Mouse (Mus musculus) thymus, postnatal 10 days (tissue): ENCODE results near the gene Pglyrp2.

Experiments used
- DNase-seq, 2 experiments: peaks; one replicate each; pipeline ENCODE4 v3.0.0; 2021; ENCODE audit warnings: low spot score in 2 of 2

Pglyrp2 gene

GRCm38 (mm10) chr17:32402011-32402778, 21.8 kb downstream of the Pglyrp2 start:
- DNase-seq, result no peak

GRCm38 (mm10) chr17:32396266-32396665, 27.7 kb downstream of the Pglyrp2 start:
- no peak for DNase-seq

- DNase-seq, result no peak
Measured at GRCm38 (mm10) chr17:32393944-32394343, 30.0 kb downstream of the Pglyrp2 start.

- DNase-seq, result peak; percentile 89
Measured at GRCm38 (mm10) chr17:32389101-32389659, 34.8 kb downstream of the Pglyrp2 start, which contains the start of gene Wiz. Wiz (minus strand) TSS chr17:32389439.

GRCm38 (mm10) chr17:32388370-32389100, 35.4 kb downstream of the Pglyrp2 start:
- DNase-seq, result peak; percentile 75 to 78

GRCm38 (mm10) chr17:32387986-32388369, 36.0 kb downstream of the Pglyrp2 start:
- no peak for DNase-seq

GRCm38 (mm10) chr17:32386659-32387432, 37.1 kb downstream of the Pglyrp2 start:
- DNase-seq, result peak; percentile 49 to 77

GRCm38 (mm10) chr17:32383661-32384060, 40.3 kb downstream of the Pglyrp2 start:
- no peak for DNase-seq

- DNase-seq, result no peak
Measured at GRCm38 (mm10) chr17:32382576-32382975, 41.4 kb downstream of the Pglyrp2 start.

- DNase-seq, result no peak
Measured at GRCm38 (mm10) chr17:32378786-32379185, 45.2 kb downstream of the Pglyrp2 start.

GRCm38 (mm10) chr17:32377137-32377536, 46.8 kb downstream of the Pglyrp2 start:
- no peak for DNase-seq

- DNase-seq, result no peak
Measured at GRCm38 (mm10) chr17:32376475-32376874, 47.5 kb downstream of the Pglyrp2 start.

GRCm38 (mm10) chr17:32368991-32369578, 54.9 kb downstream of the Pglyrp2 start:
- no peak for DNase-seq

GRCm38 (mm10) chr17:32367706-32368105, 56.3 kb downstream of the Pglyrp2 start:
- DNase-seq, result no peak

- DNase-seq, result no peak
Measured at GRCm38 (mm10) chr17:32365296-32365695, 58.7 kb downstream of the Pglyrp2 start.

- no peak for DNase-seq
Measured at GRCm38 (mm10) chr17:32364850-32365249, 59.1 kb downstream of the Pglyrp2 start.

- peak; percentile 69 to 79 for DNase-seq
Measured at GRCm38 (mm10) chr17:32364331-32364730, 59.6 kb downstream of the Pglyrp2 start.

- DNase-seq, result peak; percentile 17 to 19
Measured at GRCm38 (mm10) chr17:32363821-32364301, 60.1 kb downstream of the Pglyrp2 start.

GRCm38 (mm10) chr17:32362686-32363085, 61.3 kb downstream of the Pglyrp2 start:
- DNase-seq, result no peak
